Mouse (Mus musculus) CD4-positive helper T cell, adult 2 months (primary cell): ENCODE measurements around the gene Tbc1d19.

Source experiments
- DNase-seq: peaks from one replicate; pipeline ENCODE4 v3.0.0-alpha.2; 2012; ENCODE audit warnings: low read depth, missing footprints, low spot score

Gene Tbc1d19

GRCm38 (mm10) chr5:53809115-53809991, at the start of gene Tbc1d19:
Gene Tbc1d19, plus strand, starts transcription at chr5:53809606.
- DNase-seq = peak; percentile 64

GRCm38 (mm10) chr5:53759912-53760311, 49.5 kb upstream of the Tbc1d19 start:
- DNase-seq = no peak

- DNase-seq = no peak
These were observed 48.5 kb upstream of the Tbc1d19 start for GRCm38 (mm10) chr5:53760914-53761313.

GRCm38 (mm10) chr5:53761346-53761745, 48.1 kb upstream of the Tbc1d19 start:
- no peak for DNase-seq

- no peak for DNase-seq
These were observed 24.4 kb upstream of the Tbc1d19 start for GRCm38 (mm10) chr5:53784818-53785520.

- DNase-seq = no peak
These were observed 8.0 kb upstream of the Tbc1d19 start for GRCm38 (mm10) chr5:53801379-53801778.

GRCm38 (mm10) chr5:53819711-53820110, 10.3 kb downstream of the Tbc1d19 start:
- DNase-seq = no peak

GRCm38 (mm10) chr5:53825886-53826285, 16.5 kb downstream of the Tbc1d19 start:
- no peak for DNase-seq

- DNase-seq = no peak
These were observed 25.1 kb downstream of the Tbc1d19 start for GRCm38 (mm10) chr5:53834489-53834888.

- no peak for DNase-seq
These were observed 31.9 kb downstream of the Tbc1d19 start for GRCm38 (mm10) chr5:53841256-53841655.

GRCm38 (mm10) chr5:53848294-53848942, 39.0 kb downstream of the Tbc1d19 start:
- no peak for DNase-seq

- no peak for DNase-seq
These were observed 43.2 kb downstream of the Tbc1d19 start for GRCm38 (mm10) chr5:53852574-53852973.

- DNase-seq = no peak
These were observed 45.2 kb downstream of the Tbc1d19 start for GRCm38 (mm10) chr5:53854561-53854960.

- DNase-seq = no peak
These were observed 46.6 kb downstream of the Tbc1d19 start for GRCm38 (mm10) chr5:53856011-53856410.

GRCm38 (mm10) chr5:53865146-53865545, 55.7 kb downstream of the Tbc1d19 start:
- DNase-seq = no peak

- no peak for DNase-seq
These were observed 56.6 kb downstream of the Tbc1d19 start for GRCm38 (mm10) chr5:53865991-53866390.

- DNase-seq = peak; percentile 62
These were observed 62.4 kb downstream of the Tbc1d19 start for GRCm38 (mm10) chr5:53871665-53872312.

GRCm38 (mm10) chr5:53874966-53875365, 65.6 kb downstream of the Tbc1d19 start:
- no peak for DNase-seq

- DNase-seq = no peak
These were observed 71.3 kb downstream of the Tbc1d19 start for GRCm38 (mm10) chr5:53880724-53881123.

- DNase-seq = no peak
These were observed 72.1 kb downstream of the Tbc1d19 start for GRCm38 (mm10) chr5:53881381-53881990.

GRCm38 (mm10) chr5:53901406-53901805, 92.0 kb downstream of the Tbc1d19 start:
- no peak for DNase-seq
